Mouse (Mus musculus) intestine, postnatal 0 days (tissue): ENCODE results near the gene Cenpv. TPM values are rescaled to one million over a fixed set of nuclear protein-coding genes. Genes with fewer than 3 reads are reported as not detected.
"Not testable (repeated sequence)": the region's sequence is repeated elsewhere in the genome, so short reads cannot be mapped to it uniquely, and the experiment has no call there.

ENCODE experiments used
- ATAC-seq: fragments of 200-750 bp; cut with Nextera tagmentation; 2 replicates; pipeline ENCODE4 v1.8.0; 2017; ENCODE audit warnings: mild to moderate bottlenecking, moderate TSS enrichment, moderate library complexity
- H3K27ac ChIP-seq: fragments of 300-500 bp; sonication (generic); 2 replicates; pipeline ENCODE4 v1.5.1; 2014; ENCODE audit warnings: mild to moderate bottlenecking, low read depth, low read length, moderate library complexity
- H3K27me3 ChIP-seq: fragments of 300-500 bp; sonication (generic); replicated peaks from 2 replicates; pipeline ENCODE4 v1.6.1; 2014; ENCODE audit warnings: low read length, mixed read lengths; ENCODE audit not compliant: control insufficient read depth, insufficient read depth
- H3K36me3 ChIP-seq: fragments of 300-500 bp; sonication (generic); 2 replicates; pipeline ENCODE4 v1.6.1; 2014; ENCODE audit warnings: mild to moderate bottlenecking, moderate library complexity; ENCODE audit not compliant: control insufficient read depth, insufficient read depth
- H3K4me1 ChIP-seq: fragments of 300-500 bp; sonication (generic); replicated peaks from 2 replicates; pipeline ENCODE4 v1.6.1; 2014; ENCODE audit warnings: antibody characterized with exemption, low read length, mixed read lengths; ENCODE audit not compliant: control insufficient read depth, insufficient read depth
- H3K4me2 ChIP-seq: fragments of 300-500 bp; sonication (generic); replicated peaks from 2 replicates; pipeline ENCODE4 v1.6.1; 2014; ENCODE audit warnings: low read depth, mild to moderate bottlenecking, moderate library complexity
- H3K4me3 ChIP-seq: fragments of 300-500 bp; sonication (generic); 2 replicates; pipeline ENCODE4 v1.5.1; 2014; ENCODE audit warnings: low read depth, low read length
- H3K9ac ChIP-seq: fragments of 300-500 bp; sonication (generic); 2 replicates; pipeline ENCODE4 v1.6.1; 2014; ENCODE audit warnings: mild to moderate bottlenecking, low read depth, low read length
- H3K9me3 ChIP-seq: fragments of 300-500 bp; sonication (generic); 2 replicates; pipeline ENCODE4 v1.6.1; 2016; ENCODE audit warnings: mixed run types; ENCODE audit not compliant: control insufficient read depth
- CTCF ChIP-seq: sonication (generic); IDR thresholded peaks from 2 replicates; pipeline ENCODE4 v1.5.1; 2016; ENCODE audit warnings: low read depth, mild to moderate bottlenecking, control low read depth, antibody characterized with exemption, moderate library complexity
- WGBS: fragments of 180-500 bp; shearing (Covaris S2); extraction: QIAGEN DNeasy Blood & Tissue Kit; methylation state at CpG from one replicate; pipeline ENCODE4 v1.1.7; 2014; 5-methylcytosine and 5-hydroxymethylcytosine counted together
- polyA plus RNA-seq: library from polyadenylated mRNA; unstranded; fragments of >200 nt; fragmentation: Nextera tagmentation; extraction: Ambion mirVana; gene quantifications from 2 replicates; pipeline ENCODE4 v1.2.1, GENCODE M21; 2015

Cenpv gene
- polyA plus RNA-seq, 1 experiment from 2014 or later = 54.9 TPM

- no peak for TF ChIP-seq CTCF
- H3K27ac ChIP-seq = no peak overlapping the region
- no peaks in the 10 kb centered on the region for H3K27me3 ChIP-seq
- H3K9me3 ChIP-seq = no peaks in the 10 kb centered on the region
- whole genome bisulfite sequencing = 82% methylated on average over 6 of the region's 6 CpGs
- H3K36me3 ChIP-seq = no peaks in the 10 kb centered on the region; the same call in 1 of the 2 replicates
- no peak for ATAC-seq
- H3K4me2 ChIP-seq = no peak overlapping the region
- no peak overlapping the region for H3K4me3 ChIP-seq
- H3K4me1 ChIP-seq = no peaks in the 10 kb centered on the region
- H3K9ac ChIP-seq = no peak overlapping the region
Measured at GRCm38 (mm10) chr11:62513311-62513710, 25.8 kb downstream of the Cenpv start.

DNA sequence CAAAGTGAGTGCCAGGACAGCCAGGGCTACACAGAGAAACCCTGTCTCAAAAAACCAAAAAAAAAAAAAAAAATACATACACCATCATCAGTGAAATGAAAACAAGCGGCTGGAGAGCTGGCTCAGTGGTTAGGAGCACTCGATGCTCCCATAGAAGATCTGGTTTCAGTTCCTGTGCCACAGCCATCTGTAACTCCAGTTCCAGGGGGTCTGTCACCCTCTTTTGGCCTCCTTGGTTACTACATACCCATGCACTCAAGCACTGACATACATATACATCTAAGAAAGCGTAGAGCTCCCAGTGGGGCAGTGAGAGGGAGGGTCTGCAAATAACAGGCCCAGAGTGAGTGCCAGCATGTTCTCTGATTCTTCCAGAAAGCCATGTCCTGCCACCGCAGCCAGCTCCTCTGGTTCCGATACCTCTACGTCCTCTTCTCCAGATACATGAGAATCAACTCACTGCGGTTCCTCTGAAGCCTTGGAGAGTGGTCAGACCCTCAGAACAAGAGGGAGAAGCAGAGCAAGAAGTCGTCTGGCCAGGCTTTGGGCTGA, 26.5 kb downstream of the Cenpv start:
- 93% methylated on average over 8 of the region's 8 CpGs for WGBS
- no peak; the same call in 1 of the 2 replicates for TF ChIP-seq CTCF

GRCm38 (mm10) chr11:62511444-62512202, 27.4 kb downstream of the Cenpv start:
- H3K4me1 ChIP-seq = no peaks in the 10 kb centered on the region
- H3K9me3 ChIP-seq = no peaks in the 10 kb centered on the region
- H3K4me2 ChIP-seq = no peak overlapping the region
- H3K27ac ChIP-seq = no peak overlapping the region
- no peak overlapping the region for H3K4me3 ChIP-seq
- peak; percentile 33; the same call in 1 of the 2 replicates for ATAC-seq
- TF ChIP-seq CTCF = peak; percentile 12; the same call in 1 of the 2 replicates
- H3K36me3 ChIP-seq = no peaks in the 10 kb centered on the region; the same call in 1 of the 2 replicates
- 74% methylated on average over 13 of the region's 13 CpGs for WGBS
- no peak overlapping the region for H3K9ac ChIP-seq
- no peaks in the 10 kb centered on the region for H3K27me3 ChIP-seq

More for the DNA sequence above, 26.5 kb downstream of the Cenpv start:
- Histone ChIP-seq H3K4me3 (no peak overlapping the region), H3K27me3 (no peaks in the 10 kb centered on the region), H3K9me3 (no peaks in the 10 kb centered on the region), H3K27ac (no peak overlapping the region), H3K4me2 (no peak overlapping the region), H3K36me3 (no peaks in the 10 kb centered on the region; the same call in 1 of the 2 replicates), H3K4me1 (no peaks in the 10 kb centered on the region), H3K9ac (no peak overlapping the region)
- ATAC-seq = no peak

GRCm38 (mm10) chr11:62510956-62511355, 28.1 kb downstream of the Cenpv start:
- Histone ChIP-seq H3K36me3 (no peaks in the 10 kb centered on the region; the same call in 1 of the 2 replicates), H3K9ac (no peak overlapping the region), H3K4me2 (no peak overlapping the region), H3K4me3 (no peak overlapping the region), H3K27me3 (no peaks in the 10 kb centered on the region), H3K27ac (no peak overlapping the region), H3K9me3 (no peaks in the 10 kb centered on the region), H3K4me1 (no peaks in the 10 kb centered on the region)
- WGBS = 88% methylated on average over 5 of the region's 5 CpGs
- no peak for ATAC-seq
- TF ChIP-seq CTCF = no peak

DNA sequence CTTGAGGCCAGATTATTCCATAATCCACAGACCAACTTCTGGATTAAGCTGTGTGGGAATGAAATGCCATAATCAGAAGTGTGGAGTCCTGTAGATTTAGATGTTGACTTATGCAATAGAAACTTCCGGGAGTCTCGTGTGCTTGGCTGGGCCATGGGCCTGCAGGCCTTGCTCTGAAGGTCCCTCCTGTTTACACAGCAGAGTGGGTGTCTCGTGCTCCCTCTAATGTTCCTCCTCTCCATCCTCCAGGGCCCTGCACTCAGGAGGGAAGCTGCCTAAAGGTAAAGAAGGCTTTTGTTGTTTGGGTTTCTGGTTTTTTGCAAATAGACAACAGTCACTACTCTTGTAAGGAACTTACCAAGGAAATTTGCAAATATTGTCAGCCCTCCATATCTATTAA, 29.5 kb downstream of the Cenpv start:
- Histone ChIP-seq H3K4me3 (no peak overlapping the region), H3K36me3 (no peaks in the 10 kb centered on the region; the same call in 1 of the 2 replicates), H3K4me2 (no peak overlapping the region), H3K9ac (no peak overlapping the region), H3K9me3 (no peaks in the 10 kb centered on the region), H3K4me1 (no peaks in the 10 kb centered on the region), H3K27me3 (no peaks in the 10 kb centered on the region), H3K27ac (no peak overlapping the region)
- no peak for ATAC-seq
- TF ChIP-seq CTCF = no peak
- WGBS = 37% methylated on average over 3 of the region's 3 CpGs

GRCm38 (mm10) chr11:62508816-62509215, 30.2 kb downstream of the Cenpv start:
- WGBS = 95% methylated on average over 5 of the region's 5 CpGs
- H3K4me2 ChIP-seq, H3K27me3 ChIP-seq, ATAC-seq, H3K36me3 ChIP-seq, H3K9ac ChIP-seq, H3K9me3 ChIP-seq, H3K4me3 ChIP-seq, H3K27ac ChIP-seq, H3K4me1 ChIP-seq: not testable (repeated sequence)

DNA sequence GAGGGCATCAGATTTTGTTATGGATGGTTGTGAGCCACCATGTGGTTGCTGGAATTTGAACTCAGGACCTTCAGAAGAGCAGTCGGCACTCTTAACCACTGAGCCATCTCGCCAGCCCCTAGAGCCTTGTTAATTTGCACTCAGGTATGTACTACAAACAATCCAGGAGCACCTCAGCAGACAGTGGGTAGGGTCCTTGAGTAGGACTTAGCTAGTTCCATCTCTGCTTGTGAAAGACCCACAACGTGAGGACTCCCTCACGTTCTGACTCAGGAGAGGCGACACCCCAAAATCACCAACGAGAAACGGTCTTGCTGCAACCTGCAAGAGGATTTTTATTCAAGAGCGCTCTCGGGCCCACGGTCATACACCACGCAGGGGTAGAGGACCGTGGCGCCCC, 30.7 kb downstream of the Cenpv start:
- not testable (repeated sequence) for H3K9me3 ChIP-seq, H3K27me3 ChIP-seq, H3K9ac ChIP-seq, H3K4me3 ChIP-seq, H3K27ac ChIP-seq, H3K4me1 ChIP-seq, ATAC-seq, H3K4me2 ChIP-seq, H3K36me3 ChIP-seq
- WGBS = 98% methylated on average over 13 of the region's 13 CpGs
